18 mouse cellular contexts compared by ENCODE assay signal in genomic region chr6:116676355-116676913, GRCm38 (mm10). TPM values are rescaled to one million over a fixed set of nuclear protein-coding genes. Genes with fewer than 3 reads are reported as not detected.
DNase-seq lines count a peak whose midpoint lies in the region; ATAC-seq lines count a peak whose summit lies in the region.
"Had no signal": no experiment of that assay in that cellular context is flagged by ENCODE, and none has a peak within 500 bp of the region (broad histone marks: within the 10 kb centered on the region; RNA-seq: fewer than 3 reads in every experiment).

No protein-coding gene starts in this region.

- H3K4me3 ChIP-seq in intestine, embryonic 15.5 days (replicated peaks): no peak overlapping the region
- H3K4me3 ChIP-seq in intestine, embryonic 16.5 days (ENCODE audit: low read length): no peak overlapping the region
- no peak overlapping the region for H3K4me3 ChIP-seq in midbrain, embryonic 16.5 days (ENCODE audit: low read depth, low read length)
- H3K4me3 ChIP-seq: forebrain, embryonic 10.5 days; heart, embryonic 15.5 days; hindbrain, embryonic 13.5 days; midbrain, embryonic 13.5 days had no signal

- H3K4me2 ChIP-seq in intestine, embryonic 15.5 days (replicated peaks): peak overlapping the region; percentile 5; the same call in 1 of the 2 replicates
- H3K4me2 ChIP-seq in intestine, embryonic 16.5 days (ENCODE audit: low read depth, low read length): no peak overlapping the region
- no peak overlapping the region for H3K4me2 ChIP-seq in midbrain, embryonic 16.5 days (ENCODE audit: low read length)
- H3K4me2 ChIP-seq: heart, embryonic 15.5 days; hindbrain, embryonic 13.5 days; midbrain, embryonic 13.5 days had no signal

- peaks cover 24% of the 10 kb centered on the region for H3K4me1 ChIP-seq in intestine, embryonic 15.5 days (replicated peaks)
- H3K4me1 ChIP-seq in intestine, embryonic 16.5 days (ENCODE audit: control insufficient read depth, insufficient read depth, low read length): peaks cover 14% of the 10 kb centered on the region
- H3K4me1 ChIP-seq in midbrain, embryonic 16.5 days (ENCODE audit: control insufficient read depth, insufficient read depth, low read length): peaks cover 9% of the 10 kb centered on the region

- WGBS in intestine, embryonic 15.5 days: 68% methylated on average over 10 of the region's 10 CpGs
- 53% methylated on average over 10 of the region's 10 CpGs for whole genome bisulfite sequencing in intestine, embryonic 16.5 days
- WGBS in midbrain, embryonic 16.5 days: 85% methylated on average over 10 of the region's 10 CpGs

- no peaks in the 10 kb centered on the region for H3K36me3 ChIP-seq in intestine, embryonic 15.5 days
- H3K36me3 ChIP-seq in intestine, embryonic 16.5 days (ENCODE audit: control insufficient read depth, insufficient read depth, low read length): no peaks in the 10 kb centered on the region
- H3K36me3 ChIP-seq in midbrain, embryonic 16.5 days (ENCODE audit: control insufficient read depth, insufficient read depth, low read length): no peaks in the 10 kb centered on the region
- H3K36me3 ChIP-seq: forebrain, embryonic 10.5 days; G1E; heart, embryonic 15.5 days; hindbrain, embryonic 13.5 days; midbrain, embryonic 13.5 days had no signal

- no peaks in the 10 kb centered on the region for H3K27me3 ChIP-seq in intestine, embryonic 15.5 days (replicated peaks)
- H3K27me3 ChIP-seq in intestine, embryonic 16.5 days (replicated peaks; ENCODE audit: control insufficient read depth, insufficient read depth, low read length): no peaks in the 10 kb centered on the region
- H3K27me3 ChIP-seq in midbrain, embryonic 16.5 days (ENCODE audit: control insufficient read depth, insufficient read depth, low read depth, low read length): 0 out of 2 replicates have a peak, but pooled peaks cover 3% of the 10 kb centered on the region
- H3K27me3 ChIP-seq: heart, embryonic 15.5 days; hindbrain, embryonic 13.5 days had no signal

- H3K9ac ChIP-seq in intestine, embryonic 15.5 days: no peak overlapping the region
- no peak overlapping the region for H3K9ac ChIP-seq in intestine, embryonic 16.5 days (ENCODE audit: low read depth, low read length)
- no peak overlapping the region for H3K9ac ChIP-seq in midbrain, embryonic 16.5 days (ENCODE audit: low read depth, low read length)
- H3K9ac ChIP-seq: heart, embryonic 15.5 days; hindbrain, embryonic 13.5 days; midbrain, embryonic 13.5 days had no signal

- DNase-seq in lung, postnatal 14 days: peak; percentile 30
- no peak for DNase-seq in lung, postnatal 25 days (ENCODE audit: low spot score)
- DNase-seq in NIH3T3 (ENCODE audit: low read depth): peak; percentile 68
- DNase-seq in lung, postnatal 4 days: peak; percentile 38 to 40
- DNase-seq: adrenal gland, postnatal 14 days; cerebellum, adult 9-10 months; gastrocnemius, postnatal 14 days; kidney, adult 9 months; thymus, postnatal 14 days had no signal

- H3K27ac ChIP-seq in intestine, embryonic 15.5 days: no peak overlapping the region
- no peak overlapping the region for H3K27ac ChIP-seq in intestine, embryonic 16.5 days (ENCODE audit: low read length)
- H3K27ac ChIP-seq in midbrain, embryonic 16.5 days (ENCODE audit: low read length): no peak overlapping the region
- H3K27ac ChIP-seq: forebrain, embryonic 10.5 days; heart, embryonic 15.5 days; hindbrain, embryonic 13.5 days; macrophage; midbrain, embryonic 13.5 days had no signal

- ATAC-seq in intestine, embryonic 15.5 days: no peak
- ATAC-seq in intestine, embryonic 16.5 days: no peak
- ATAC-seq in midbrain, embryonic 16.5 days: no peak
- ATAC-seq: midbrain, embryonic 13.5 days had no signal

- H3K9me3 ChIP-seq in intestine, embryonic 15.5 days: no peaks in the 10 kb centered on the region
- H3K9me3 ChIP-seq in intestine, embryonic 16.5 days (ENCODE audit: control insufficient read depth, low read length): no peaks in the 10 kb centered on the region
- no peaks in the 10 kb centered on the region for H3K9me3 ChIP-seq in midbrain, embryonic 16.5 days (replicated peaks; ENCODE audit: control insufficient read depth, low read length, poor library complexity, severe bottlenecking)
- H3K9me3 ChIP-seq: forebrain, embryonic 10.5 days; heart, embryonic 15.5 days; hindbrain, embryonic 13.5 days; midbrain, embryonic 13.5 days had no signal

RNA-seq across cellular contexts. Expression of gene Rassf4, which starts 2.7 kb away (rescaled TPM):
- 9.9 and 11.3 TPM in 2 replicates for polyA plus RNA-seq in intestine, embryonic 15.5 days (2015; fragmentation: Nextera tagmentation; extraction: Ambion mirVana)
- 8.6 and 9.2 TPM in 2 replicates for polyA plus RNA-seq in intestine, embryonic 16.5 days (2015; fragmentation: Nextera tagmentation; extraction: Ambion mirVana)
- 8.3 and 8.7 TPM in 2 replicates for polyA plus RNA-seq in midbrain, embryonic 16.5 days (2015; fragmentation: Nextera tagmentation; extraction: Ambion mirVana)
- polyA plus RNA-seq: G1E had no signal

RNA-seq across cellular contexts. Expression of gene Depp1, which starts 26.0 kb away (rescaled TPM):
- polyA plus RNA-seq in intestine, embryonic 15.5 days (2015; fragmentation: Nextera tagmentation; extraction: Ambion mirVana): 25.6 and 28.0 TPM in 2 replicates
- polyA plus RNA-seq in intestine, embryonic 16.5 days (2015; fragmentation: Nextera tagmentation; extraction: Ambion mirVana): 26.3 and 27.2 TPM in 2 replicates
- 8.4 and 10.8 TPM in 2 replicates for polyA plus RNA-seq in midbrain, embryonic 16.5 days (2015; fragmentation: Nextera tagmentation; extraction: Ambion mirVana)
- polyA plus RNA-seq: G1E had no signal

RNA-seq across cellular contexts. Expression of gene Tmem72, which starts 40.3 kb away (rescaled TPM):
- 0.01 and 0.11 TPM in 2 replicates for polyA plus RNA-seq in intestine, embryonic 15.5 days (2015; fragmentation: Nextera tagmentation; extraction: Ambion mirVana)
- polyA plus RNA-seq in intestine, embryonic 16.5 days (2015; fragmentation: Nextera tagmentation; extraction: Ambion mirVana): 0.06 and 0.07 TPM in 2 replicates
- polyA plus RNA-seq in midbrain, embryonic 16.5 days (2015; fragmentation: Nextera tagmentation; extraction: Ambion mirVana): 0.42 and 0.75 TPM in 2 replicates
- polyA plus RNA-seq: G1E had no signal

RNA-seq across cellular contexts. Expression of gene Zfp422, which starts 47.6 kb away (rescaled TPM):
- 111 and 126 TPM in 2 replicates for polyA plus RNA-seq in intestine, embryonic 15.5 days (2015; fragmentation: Nextera tagmentation; extraction: Ambion mirVana)
- polyA plus RNA-seq in intestine, embryonic 16.5 days (2015; fragmentation: Nextera tagmentation; extraction: Ambion mirVana): 93.5 and 102 TPM in 2 replicates
- polyA plus RNA-seq in midbrain, embryonic 16.5 days (2015; fragmentation: Nextera tagmentation; extraction: Ambion mirVana): 135 and 158 TPM in 2 replicates
- polyA plus RNA-seq: G1E had no signal
